Mouse (Mus musculus) spleen, postnatal 4 days (tissue): ENCODE measurements around the gene Trnau1ap.
"Not testable (repeated sequence)": the region's sequence is repeated elsewhere in the genome, so short reads cannot be mapped to it uniquely, and the experiment has no call there.

Source experiments
- DNase-seq, 2 experiments: peaks; one replicate each; pipeline ENCODE4 v3.0.0; 2022; ENCODE audit warnings: low spot score in 2 of 2

Trnau1ap gene

GRCm38 (mm10) chr4:132301486-132301885 is 27.9 kb downstream of the Trnau1ap start:
- no peak for DNase-seq

- no peak for DNase-seq
These were observed 29.5 kb downstream of the Trnau1ap start for GRCm38 (mm10) chr4:132299849-132300248.

- DNase-seq = no peak
These were observed 33.5 kb downstream of the Trnau1ap start for GRCm38 (mm10) chr4:132295696-132296390.

GRCm38 (mm10) chr4:132293682-132294240 is 35.6 kb downstream of the Trnau1ap start:
- DNase-seq = no peak

GRCm38 (mm10) chr4:132292988-132293387 is 36.4 kb downstream of the Trnau1ap start:
- DNase-seq = no peak

GRCm38 (mm10) chr4:132291624-132292335 is 37.6 kb downstream of the Trnau1ap start:
- DNase-seq = no peak

GRCm38 (mm10) chr4:132291056-132291455 is 38.3 kb downstream of the Trnau1ap start:
- no peak for DNase-seq

- not testable (repeated sequence) for DNase-seq
These were observed 40.5 kb downstream of the Trnau1ap start for GRCm38 (mm10) chr4:132288840-132289239.

- no peak for DNase-seq
These were observed 53.4 kb downstream of the Trnau1ap start for GRCm38 (mm10) chr4:132275949-132276348.

GRCm38 (mm10) chr4:132274156-132274862 is 55.0 kb downstream of the Trnau1ap start, which contains the start of gene Taf12:
TSS of gene Taf12 (plus strand) at chr4:132274375.
- DNase-seq = peak; percentile 91 to 96

GRCm38 (mm10) chr4:132273166-132273565 is 56.2 kb downstream of the Trnau1ap start:
- DNase-seq = no peak

- peak; percentile 83 to 94 for DNase-seq
These were observed 59.4 kb downstream of the Trnau1ap start for GRCm38 (mm10) chr4:132269740-132270560.

GRCm38 (mm10) chr4:132268871-132269739 is 60.2 kb downstream of the Trnau1ap start:
- DNase-seq = no peak

GRCm38 (mm10) chr4:132266835-132267349 is 62.4 kb downstream of the Trnau1ap start:
- no peak for DNase-seq

GRCm38 (mm10) chr4:132263313-132263712 is 66.0 kb downstream of the Trnau1ap start:
- DNase-seq = no peak

- no peak for DNase-seq
These were observed 67.1 kb downstream of the Trnau1ap start for GRCm38 (mm10) chr4:132262358-132262616.
